Mouse (Mus musculus) adrenal gland, adult (tissue): ENCODE data around the gene Rfc4.

Experiments
- DNase-seq, 2 experiments: peaks; one replicate each; pipeline ENCODE4 v3.0.0; 2022 to 2023; ENCODE audit warnings: low spot score in 1 of 2; ENCODE audit not compliant: inconsistent age in 2 of 2

The Rfc4 gene

DNA sequence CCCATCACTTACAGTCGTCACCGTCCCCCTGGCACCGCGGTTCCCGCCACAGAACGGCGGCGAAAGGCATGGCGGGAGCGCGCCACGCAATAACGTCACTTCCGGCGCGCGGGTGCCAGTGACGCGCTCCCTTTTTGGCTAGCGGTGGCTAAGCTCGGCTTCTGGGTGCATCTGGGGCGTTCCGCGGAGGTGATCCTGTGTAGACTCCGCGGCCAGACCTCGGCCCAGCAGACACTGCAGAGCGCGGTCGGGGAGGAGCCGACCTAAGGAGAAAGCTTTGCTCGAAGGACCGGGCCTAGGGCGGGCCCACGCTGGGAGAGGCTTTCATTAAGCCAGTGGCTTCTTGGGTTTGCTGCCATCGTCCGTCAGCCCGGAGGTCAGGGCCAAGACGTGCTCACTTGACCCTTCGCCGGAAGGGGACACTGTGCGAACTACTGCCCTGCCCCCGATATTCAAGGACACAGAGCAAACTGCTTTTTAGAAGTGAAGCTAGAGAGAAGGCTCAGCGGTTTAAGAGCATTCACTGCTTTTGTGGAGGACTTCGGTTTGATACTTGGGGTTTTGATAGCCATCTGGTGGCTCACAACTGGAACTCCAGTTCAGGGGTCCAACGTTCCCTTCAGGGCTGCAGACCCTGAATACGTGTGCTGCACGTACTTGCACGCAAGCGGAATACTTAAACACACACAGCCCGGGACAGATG is at the start of gene Rfc4:
Gene Rfc4 (minus strand): TSS at position 65 of the 703 bp plus-strand sequence.
- peak; percentile 93 to 98 for DNase-seq

DNA sequence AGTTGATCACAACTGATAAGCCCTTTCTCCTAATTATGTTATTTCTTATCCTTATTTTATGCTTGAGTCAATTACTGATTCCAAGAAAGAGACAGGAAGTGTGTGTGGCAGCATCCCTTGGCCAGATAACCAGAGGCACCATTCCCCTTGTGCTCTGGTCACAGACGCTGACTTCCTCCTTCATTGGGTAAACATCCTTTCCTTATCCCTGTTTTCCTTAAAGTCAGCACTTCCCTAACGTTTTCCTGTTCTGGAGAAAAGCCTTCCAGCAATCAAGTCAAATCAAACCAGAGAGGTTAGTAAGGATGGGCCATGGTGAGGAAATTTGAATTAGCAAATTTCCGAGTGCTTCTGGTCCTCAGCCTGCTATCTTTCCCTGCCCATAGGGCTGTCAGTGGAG is 48.4 kb upstream of the Rfc4 start:
- DNase-seq: no peak

DNA sequence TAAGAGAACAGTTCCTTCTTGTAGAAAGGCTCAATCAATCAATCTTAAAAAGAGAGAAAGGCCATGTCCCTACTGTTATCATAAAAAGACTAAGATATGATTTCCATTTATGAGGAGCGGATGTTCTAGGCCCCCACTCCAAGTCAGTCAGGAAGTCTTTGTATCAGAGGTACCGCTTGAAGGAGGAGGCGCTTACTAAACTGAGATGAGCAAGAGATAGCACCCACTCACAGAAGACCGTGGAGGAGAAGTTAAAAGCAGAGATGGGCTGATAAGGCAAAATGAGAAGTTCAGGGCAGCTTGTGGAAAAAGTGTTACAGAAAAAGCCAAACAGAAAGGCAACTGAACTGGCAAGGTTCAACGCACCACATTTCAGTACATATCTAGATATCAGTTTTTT is 47.3 kb upstream of the Rfc4 start:
- DNase-seq: no peak

DNA sequence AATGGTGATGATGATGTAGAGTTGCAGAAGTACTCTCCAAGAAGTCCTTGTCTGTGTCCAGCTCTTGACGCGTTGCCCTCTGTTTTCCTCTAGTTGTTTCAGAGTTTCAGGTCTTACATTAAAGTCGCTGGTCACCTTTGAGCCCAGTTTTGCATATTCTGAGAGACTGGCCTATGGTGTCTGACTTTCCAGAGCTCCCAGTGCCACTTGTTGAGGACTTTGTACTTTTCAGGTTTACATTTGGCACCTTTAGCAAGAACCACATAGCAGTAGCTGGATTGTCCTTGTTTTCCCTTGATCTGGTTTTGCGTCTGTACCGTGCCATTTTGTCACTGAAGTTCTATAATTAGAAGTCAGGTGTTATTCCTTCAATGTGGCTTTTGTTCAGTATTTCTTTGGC is 46.4 kb upstream of the Rfc4 start:
- no peak for DNase-seq

DNA sequence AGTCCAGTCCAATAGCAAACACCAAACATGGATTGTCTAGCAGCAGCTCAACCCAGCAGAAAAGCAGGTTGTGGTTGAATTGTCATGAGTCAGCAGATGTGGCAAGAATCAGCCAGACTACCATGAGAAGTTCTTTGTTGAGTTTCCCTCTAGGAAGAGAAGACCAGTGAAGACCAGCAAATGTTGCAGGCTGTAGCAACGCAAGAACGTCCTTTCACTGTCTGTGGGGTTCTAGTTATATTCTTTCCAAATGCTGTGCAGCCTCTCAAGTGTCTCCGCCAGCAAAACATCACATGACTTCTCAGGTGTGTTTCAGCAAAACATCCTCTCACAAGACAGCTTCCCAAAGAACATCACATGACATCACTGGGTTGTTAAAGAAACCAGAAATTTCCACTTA is 43.3 kb upstream of the Rfc4 start:
- DNase-seq: no peak

DNA sequence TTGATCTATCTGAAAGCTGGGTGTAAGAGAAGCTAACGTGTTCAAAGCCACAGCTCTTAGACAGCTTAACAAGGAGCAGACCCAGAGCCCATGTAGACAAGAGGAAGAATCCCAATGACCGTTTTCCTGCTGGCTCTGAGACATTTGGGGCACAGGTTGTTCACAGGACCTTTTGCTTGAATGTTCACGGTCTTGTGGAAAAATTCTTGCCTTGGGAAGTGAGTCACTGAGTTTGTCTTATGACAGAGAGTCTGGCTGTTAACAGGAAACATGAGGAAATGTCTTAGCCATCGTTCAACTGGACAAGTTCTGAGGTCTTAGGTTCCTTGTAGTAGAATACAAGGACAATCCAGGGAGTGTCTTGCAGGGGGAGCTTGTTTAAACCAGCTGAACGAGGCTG is 39.5 kb upstream of the Rfc4 start:
- DNase-seq: peak; percentile 50 to 89

DNA sequence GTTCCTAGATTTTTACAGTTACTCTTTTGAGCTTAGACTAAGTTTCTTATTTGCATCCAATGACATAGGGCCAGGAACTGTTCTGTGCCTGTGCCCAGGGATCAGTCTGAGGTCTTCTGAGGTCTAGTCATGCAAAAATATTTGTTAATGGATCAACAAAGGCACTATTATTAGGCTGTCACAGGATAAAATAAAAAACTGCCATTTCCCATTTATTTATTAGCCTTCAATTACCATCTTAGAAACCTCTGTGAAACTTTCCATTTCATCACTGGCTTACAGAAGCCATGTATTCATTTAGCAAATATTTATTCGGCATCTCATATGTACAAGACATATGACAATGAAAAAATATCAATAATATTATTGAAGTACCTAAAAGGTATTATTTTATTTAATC is 39.1 kb upstream of the Rfc4 start:
- DNase-seq: no peak

DNA sequence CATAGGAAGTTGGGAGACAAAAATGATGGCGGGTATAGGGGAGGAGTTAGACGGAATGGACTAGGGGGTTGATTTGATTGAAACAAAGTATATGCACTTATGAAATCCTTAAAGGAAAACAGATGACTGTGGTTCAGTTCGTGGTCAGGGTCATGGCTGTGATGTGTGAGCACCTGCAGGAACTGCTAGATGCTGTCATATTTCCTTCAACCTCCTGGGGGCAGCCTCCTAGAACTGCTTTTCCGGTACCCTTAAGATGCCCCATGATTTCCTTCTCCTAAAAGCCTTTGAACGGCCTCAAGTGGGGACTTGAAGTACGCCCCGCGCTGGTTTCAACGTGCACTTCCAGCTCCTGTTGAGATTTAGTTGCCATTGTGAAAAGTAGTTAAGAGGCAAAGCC is 37.9 kb upstream of the Rfc4 start:
- DNase-seq: no peak

DNA sequence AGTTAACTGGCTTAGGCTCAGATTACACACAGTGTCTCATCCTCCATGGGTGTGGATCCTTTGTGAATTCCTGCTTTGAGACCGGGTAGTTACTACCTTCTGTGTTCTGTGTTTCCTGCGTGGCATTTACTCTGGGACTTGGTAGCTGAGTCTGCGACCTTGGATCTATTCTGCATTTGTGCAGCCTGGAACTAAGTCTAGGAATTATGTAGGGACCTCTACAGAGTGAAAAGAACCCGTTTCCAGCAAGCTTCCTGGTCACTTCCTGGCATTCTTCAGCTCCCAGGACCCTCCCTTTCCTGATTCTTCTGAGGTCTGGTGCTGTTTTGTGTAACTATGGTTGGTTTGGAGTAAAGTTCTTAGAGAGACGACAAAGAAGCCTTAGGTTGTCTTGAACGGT is 36.9 kb upstream of the Rfc4 start:
- peak in 1 of 2 experiments; percentile 69 for DNase-seq

DNA sequence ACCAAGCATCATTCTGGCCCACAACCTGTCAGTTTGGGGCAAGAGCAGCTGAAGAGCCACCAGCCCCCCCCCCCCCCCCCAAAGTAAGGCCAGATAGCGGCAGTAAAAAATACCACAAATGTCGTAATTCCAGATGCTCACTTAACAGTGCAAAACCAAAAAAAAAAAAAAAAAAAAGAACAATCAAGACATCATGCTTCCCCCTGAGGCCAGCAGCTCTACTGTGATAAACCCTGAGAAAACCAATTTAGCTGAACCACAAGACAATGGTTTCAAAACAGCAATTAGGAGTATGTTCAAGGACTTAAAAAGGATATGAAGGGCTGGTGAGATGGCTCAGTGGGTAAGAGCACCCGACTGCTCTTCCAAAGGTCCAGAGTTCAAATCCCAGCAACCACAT is 34.6 kb upstream of the Rfc4 start:
- DNase-seq: no peak

DNA sequence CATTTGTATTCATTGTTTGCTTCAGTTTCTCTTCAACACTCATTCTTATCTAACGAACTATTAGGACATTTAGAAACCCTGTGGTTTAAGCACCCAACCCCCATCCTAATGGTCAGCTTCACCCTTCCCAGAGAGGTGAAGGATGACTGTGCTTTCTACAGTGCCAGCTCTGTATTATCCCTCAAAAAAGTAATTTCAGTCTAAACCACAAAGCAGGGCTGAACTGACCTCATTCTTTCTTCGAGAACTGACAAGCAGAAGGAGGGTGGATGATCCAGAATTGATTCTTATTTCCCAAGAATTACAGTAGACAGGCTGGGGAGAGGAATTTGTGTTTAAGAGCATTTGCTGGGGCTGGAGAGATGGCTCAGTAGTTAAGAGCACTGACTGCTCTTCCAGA is 32.2 kb upstream of the Rfc4 start:
- DNase-seq: peak in 1 of 2 experiments; percentile 78

DNA sequence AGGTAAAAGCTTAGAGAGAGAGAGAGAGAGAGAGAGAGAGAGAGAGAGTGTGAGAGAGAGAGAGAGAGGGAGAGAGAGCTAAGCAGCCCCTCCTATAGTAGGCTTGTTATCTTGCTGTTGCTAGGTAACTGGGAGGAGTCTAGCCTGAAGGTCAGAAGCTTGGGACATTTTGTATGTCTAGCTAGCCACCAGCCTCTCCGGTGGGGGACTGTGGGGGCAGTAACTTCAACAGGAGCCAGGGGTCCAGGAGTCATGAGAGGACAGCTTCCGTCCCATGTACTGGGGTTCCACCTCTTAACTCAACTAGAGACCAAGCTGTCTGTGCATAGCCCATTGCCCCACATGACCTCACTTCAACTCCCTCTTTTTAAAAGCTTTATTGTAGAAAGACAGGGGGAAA is 31.4 kb upstream of the Rfc4 start:
- peak; percentile 42 to 69 for DNase-seq

DNA sequence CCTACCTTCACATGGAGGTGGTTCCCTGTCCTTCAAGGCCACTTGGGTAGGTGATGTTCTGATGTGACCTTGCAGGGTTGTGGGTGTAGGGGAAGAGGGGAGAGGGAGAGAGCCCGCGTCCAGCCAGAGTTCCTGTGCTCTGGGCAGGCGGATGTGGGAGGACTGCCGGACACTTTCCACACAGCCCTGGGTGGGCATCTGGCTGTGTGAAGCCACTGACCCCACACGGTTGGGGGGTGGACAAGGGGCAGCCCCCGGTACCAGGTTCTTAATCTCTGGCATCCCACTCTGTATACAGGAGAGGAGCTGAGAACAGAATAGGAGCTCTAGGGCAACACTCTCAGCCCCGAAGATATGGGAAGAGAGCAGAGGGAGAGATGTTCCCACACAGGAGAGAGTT is 30.8 kb upstream of the Rfc4 start:
- DNase-seq: no peak

DNA sequence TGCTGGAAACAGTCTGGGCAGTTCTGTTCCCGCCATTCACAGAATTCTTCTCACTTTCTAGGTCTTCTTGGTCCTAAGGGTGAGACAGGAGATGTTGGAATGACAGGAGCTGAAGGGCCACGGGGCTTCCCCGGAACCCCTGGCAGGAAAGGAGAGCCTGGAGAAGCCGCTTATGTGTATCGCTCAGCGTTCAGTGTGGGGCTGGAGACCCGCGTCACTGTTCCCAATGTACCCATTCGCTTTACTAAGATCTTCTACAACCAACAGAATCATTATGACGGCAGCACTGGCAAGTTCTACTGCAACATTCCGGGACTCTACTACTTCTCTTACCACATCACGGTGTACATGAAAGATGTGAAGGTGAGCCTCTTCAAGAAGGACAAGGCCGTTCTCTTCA is 29.5 kb upstream of the Rfc4 start:
- DNase-seq: no peak

DNA sequence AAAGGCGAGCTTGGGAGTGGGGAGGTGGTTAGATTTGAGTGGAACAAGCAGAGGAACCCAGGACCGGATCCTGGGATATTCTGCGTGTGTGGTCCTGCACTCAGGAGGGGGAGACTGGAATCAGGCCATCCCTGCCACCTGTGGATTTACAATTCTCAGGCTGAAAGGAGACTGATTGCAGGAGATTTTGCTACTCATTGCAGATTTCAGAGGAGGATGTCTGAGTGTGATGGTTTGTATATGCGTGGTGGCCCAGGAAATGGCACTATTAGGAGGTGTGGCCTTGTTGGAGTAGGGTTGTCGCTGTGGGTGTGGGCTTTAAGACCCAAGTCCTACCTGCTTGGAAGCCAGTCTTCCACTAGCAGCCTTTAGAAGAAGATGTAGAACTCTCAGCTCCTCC is 26.7 kb upstream of the Rfc4 start:
- DNase-seq: no peak

DNA sequence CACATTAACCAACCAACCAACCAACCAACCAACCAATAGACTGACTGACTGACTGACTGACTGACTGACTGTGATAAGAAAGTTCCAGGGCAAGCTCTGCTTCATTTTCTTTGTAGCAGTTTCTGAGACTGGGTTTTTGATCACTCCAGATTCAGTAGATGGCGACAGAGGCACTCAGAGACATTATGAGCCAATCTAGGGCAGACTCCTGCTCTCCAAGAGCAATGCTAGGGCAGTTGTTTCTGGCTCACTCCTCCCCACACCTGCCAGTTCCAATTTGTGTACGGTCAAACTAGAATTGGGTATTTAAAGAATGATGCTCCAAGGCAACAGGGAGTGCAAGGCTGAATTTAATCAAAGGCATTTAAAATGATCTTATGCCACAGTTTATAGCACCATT is 23.9 kb upstream of the Rfc4 start:
- peak; percentile 57 to 87 for DNase-seq

DNA sequence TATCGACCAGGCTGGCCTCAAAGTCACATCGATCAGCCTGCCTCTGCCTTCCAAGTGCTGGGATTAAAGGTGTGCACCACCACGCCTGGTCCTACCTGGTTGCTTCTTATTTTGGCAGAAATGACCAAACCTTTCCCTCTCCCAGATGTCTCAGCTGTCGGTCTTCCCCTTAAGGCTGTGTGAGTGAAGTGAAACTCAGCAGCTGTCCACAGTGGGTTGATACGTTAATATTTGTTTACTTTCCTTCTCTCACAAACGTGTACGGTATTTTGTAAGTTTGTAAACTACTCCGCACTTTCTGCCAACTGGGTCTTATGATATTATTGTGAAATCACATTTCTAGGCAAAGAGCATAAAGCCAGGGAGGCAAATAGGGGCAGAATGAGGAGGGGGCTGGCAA is 21.9 kb upstream of the Rfc4 start:
- DNase-seq: no peak

DNA sequence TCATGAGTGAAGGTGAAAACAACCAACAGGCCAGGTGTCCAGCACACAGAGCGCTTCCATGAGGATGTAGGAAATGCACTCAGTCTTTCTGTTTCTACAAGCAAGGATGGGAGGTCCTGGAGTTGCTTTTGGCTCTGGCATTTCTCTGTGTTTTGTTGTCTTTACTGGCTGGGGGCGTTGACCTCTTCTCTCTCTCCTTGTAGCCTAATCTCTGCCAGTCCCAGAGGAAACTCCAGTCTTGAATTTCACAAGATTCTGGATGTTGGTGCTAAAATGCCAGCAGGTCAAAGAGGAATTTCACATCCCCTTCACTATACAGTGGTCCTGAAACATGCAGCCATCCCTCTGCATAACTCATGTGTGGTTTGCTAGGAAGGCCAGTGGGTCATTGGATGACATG is 21.4 kb upstream of the Rfc4 start:
- DNase-seq: no peak

DNA sequence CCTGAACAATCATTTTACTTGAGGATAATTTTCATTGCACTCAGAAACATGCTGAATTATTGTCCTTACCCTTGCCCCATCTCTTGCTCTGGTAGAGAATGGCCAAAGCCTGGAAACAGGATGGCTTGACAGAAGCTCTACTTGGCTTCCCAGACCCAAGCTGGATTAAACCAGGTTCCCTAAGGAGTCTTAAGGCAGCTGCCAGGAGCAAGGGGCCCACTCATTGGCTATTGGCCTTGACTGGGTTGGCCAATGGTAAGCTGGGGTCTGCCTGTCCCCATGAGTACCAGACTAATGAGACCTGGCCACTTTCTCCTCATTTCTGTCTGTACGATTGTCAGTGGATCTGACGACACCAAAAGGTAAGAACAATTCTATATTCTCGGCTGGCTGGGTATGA is 18.7 kb upstream of the Rfc4 start, which contains the start of gene Adipoq:
Gene Adipoq (plus strand): TSS at position 257 of the 400 bp plus-strand sequence.
- peak in 1 of 2 experiments; percentile 46 for DNase-seq

DNA sequence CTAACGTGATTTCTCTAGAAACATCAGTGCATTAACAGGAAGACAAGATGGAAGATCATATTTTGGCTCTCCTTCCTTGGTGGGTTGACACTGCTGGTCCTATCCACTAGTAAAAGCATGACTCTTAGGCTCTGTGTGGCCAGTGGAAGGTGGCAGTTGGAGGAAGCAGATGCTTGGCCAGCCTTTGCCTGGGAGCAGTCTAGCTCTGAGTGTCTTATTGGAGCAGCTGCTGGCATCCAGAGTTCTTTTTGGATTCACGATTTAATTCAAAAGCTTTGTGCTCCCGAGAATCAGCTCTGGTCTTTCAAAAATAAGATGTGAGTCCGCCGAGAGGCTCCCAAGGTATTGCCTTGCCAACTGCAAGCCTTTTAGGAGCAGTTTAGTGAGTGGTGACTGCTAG is 17.7 kb upstream of the Rfc4 start:
- no peak for DNase-seq

DNA sequence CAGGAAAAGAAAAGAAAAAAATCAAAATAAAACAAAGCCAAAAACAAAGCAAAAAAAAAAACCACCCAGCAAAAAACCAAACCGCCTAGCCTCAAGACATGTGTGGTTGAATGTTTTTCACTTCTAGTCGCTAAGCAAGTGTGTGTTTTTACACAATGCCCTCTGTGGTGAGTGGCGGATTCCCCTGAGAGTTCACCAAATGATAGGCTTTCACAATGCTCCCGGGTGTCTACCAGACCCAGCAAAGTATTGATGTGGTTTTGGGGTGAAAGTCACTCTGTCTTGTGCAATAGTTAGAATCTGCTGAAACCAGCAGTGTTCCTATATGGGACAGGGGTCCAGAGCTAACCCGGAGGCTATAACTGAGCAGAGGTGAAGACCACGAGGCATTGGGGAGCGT is 16.8 kb upstream of the Rfc4 start:
- DNase-seq: peak in 1 of 2 experiments; percentile 41

DNA sequence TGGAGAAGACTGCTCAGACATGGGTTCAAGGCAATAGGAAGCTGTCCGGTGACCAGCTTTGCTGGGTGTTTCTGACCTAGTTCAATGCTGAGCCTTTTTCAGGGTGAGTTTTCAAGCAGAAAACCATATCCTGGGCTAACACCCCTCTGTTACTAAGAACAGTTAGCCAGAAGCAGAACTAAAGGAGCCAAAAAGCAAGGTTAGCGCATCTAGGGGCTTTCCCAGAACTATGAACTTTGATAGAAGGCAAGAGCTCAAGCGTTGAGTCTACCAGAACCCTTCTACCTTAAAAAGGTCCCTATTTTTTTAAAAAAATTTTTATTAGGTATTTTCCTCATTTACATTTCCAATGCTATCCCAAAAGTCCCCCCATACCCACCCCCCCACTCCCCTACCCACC is 13.4 kb upstream of the Rfc4 start:
- DNase-seq: no peak

DNA sequence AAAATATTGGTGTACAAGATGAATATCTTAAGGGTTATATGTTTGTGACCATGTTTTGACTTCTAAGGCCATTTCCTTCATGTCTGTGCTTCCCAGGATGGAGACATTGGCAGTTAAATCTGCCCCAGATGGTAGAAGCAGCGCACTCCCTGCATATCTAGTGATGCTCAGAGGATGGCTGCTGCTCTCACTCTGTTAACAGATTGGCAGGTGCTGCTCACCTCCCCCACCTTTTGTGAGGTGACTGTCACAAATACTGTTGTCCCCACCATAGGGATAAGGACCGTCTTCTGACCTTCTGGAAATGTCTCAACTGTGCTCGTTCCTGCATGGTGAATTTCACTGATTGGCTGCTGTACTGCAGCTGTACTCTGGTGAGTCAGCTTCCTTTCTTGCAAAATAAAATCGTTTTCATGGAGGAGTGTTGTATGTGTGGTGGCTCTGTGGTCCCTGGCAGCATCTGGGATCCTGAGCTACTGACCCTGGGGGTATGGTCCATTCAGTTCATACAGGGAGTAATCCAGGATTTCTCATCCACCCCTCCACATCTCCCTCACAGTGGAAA is 9.0 kb upstream of the Rfc4 start:
- DNase-seq: no peak
